Mouse (Mus musculus) hindbrain, embryonic 10.5 days (tissue): ENCODE data around the gene 6030458C11Rik. TPM values are rescaled to one million over a fixed set of nuclear protein-coding genes. Genes with fewer than 3 reads are reported as not detected.
"Not testable (repeated sequence)": the region's sequence is repeated elsewhere in the genome, so short reads cannot be mapped to it uniquely, and the experiment has no call there.

Source experiments
- DNase-seq: peaks from one replicate; pipeline ENCODE4 v3.0.0-alpha.2; 2017; ENCODE audit warnings: low spot score
- H3K27ac ChIP-seq: fragments of 300-500 bp; sonication (generic); 2 replicates; pipeline ENCODE4 v1.5.1; 2016; ENCODE audit warnings: mild to moderate bottlenecking, moderate library complexity
- H3K27me3 ChIP-seq: fragments of 300-500 bp; sonication (generic); 2 replicates; pipeline ENCODE4 v1.6.1; 2016; ENCODE audit warnings: mild to moderate bottlenecking; ENCODE audit not compliant: poor library complexity, insufficient read depth, severe bottlenecking
- H3K36me3 ChIP-seq: fragments of 300-500 bp; sonication (generic); 2 replicates; pipeline ENCODE4 v1.6.1; 2016; ENCODE audit warnings: mild to moderate bottlenecking, moderate library complexity
- H3K4me1 ChIP-seq: fragments of 300-500 bp; sonication (generic); replicated peaks from 2 replicates; pipeline ENCODE4 v1.6.1; 2016; ENCODE audit warnings: mild to moderate bottlenecking
- H3K4me3 ChIP-seq: fragments of 300-500 bp; sonication (generic); 2 replicates; pipeline ENCODE4 v1.5.1; 2016; ENCODE audit warnings: mild to moderate bottlenecking, moderate library complexity
- H3K9me3 ChIP-seq: fragments of 300-500 bp; sonication (generic); 2 replicates; pipeline ENCODE4 v1.6.1; 2016; ENCODE audit warnings: mild to moderate bottlenecking, moderate library complexity
- WGBS: fragments of 180-500 bp; shearing (Covaris S2); methylation state at CpG from one replicate; pipeline ENCODE4 v1.1.7; 2016; 5-methylcytosine and 5-hydroxymethylcytosine counted together
- polyA plus RNA-seq: library from polyadenylated mRNA; unstranded; fragments of >200 nt; fragmentation: Nextera tagmentation; extraction: Ambion mirVana; gene quantifications from 2 replicates; pipeline ENCODE4 v1.2.1, GENCODE M21; 2016

6030458C11Rik gene
- polyA plus RNA-seq, 1 experiment from 2014 or later, result 39.7 TPM

GRCm38 (mm10) chr15:12805071-12805470, 19.4 kb downstream of the 6030458C11Rik start:
- no peaks in the 10 kb centered on the region for H3K4me1 ChIP-seq
- no peak for DNase-seq
- 86% methylated on average over 4 of the region's 4 CpGs for WGBS
- H3K4me3 ChIP-seq, result no peak overlapping the region
- no peak overlapping the region for H3K27ac ChIP-seq
- H3K9me3 ChIP-seq, result no peaks in the 10 kb centered on the region
- H3K36me3 ChIP-seq, result peaks cover 46% of the 10 kb centered on the region
- H3K27me3 ChIP-seq, result no peaks in the 10 kb centered on the region

DNA sequence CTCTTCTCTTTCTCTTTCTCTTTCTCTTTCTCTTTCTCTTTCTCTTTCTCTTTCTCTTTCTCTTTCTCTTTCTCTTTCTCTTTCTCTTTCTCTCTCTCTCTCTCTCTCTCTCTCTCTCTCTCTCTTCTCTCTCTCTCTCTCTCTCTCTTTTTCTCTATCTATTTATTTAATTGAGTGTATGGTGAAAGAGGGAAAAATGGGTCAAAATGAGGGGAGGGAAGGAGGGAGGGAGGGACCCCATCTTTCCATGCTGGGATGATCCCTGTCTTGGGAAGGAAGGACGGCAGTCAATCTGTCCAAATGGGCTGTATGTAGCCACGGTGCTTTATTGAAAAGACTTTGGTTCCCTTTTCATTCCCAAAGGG, 23.3 kb downstream of the 6030458C11Rik start:
- H3K27me3 ChIP-seq, H3K36me3 ChIP-seq, H3K9me3 ChIP-seq, H3K4me1 ChIP-seq, H3K4me3 ChIP-seq, H3K27ac ChIP-seq, DNase-seq: not testable (repeated sequence)
- WGBS, result 78% methylated on average over 2 of the region's 2 CpGs

GRCm38 (mm10) chr15:12800405-12801141, 23.9 kb downstream of the 6030458C11Rik start:
- Histone ChIP-seq H3K27me3 (no peaks in the 10 kb centered on the region), H3K36me3 (peaks cover under 1% of the 10 kb centered on the region; the same call in 1 of the 2 replicates), H3K9me3 (no peaks in the 10 kb centered on the region), H3K27ac (no peak overlapping the region), H3K4me1 (no peaks in the 10 kb centered on the region), H3K4me3 (no peak overlapping the region)
- no peak for DNase-seq
- 60% methylated on average over 15 of the region's 15 CpGs for WGBS

- 92% methylated on average over 6 of the region's 6 CpGs for WGBS
- H3K4me1 ChIP-seq, result no peaks in the 10 kb centered on the region
- H3K36me3 ChIP-seq, result no peaks in the 10 kb centered on the region
- no peak for DNase-seq
- no peak overlapping the region for H3K27ac ChIP-seq
- H3K27me3 ChIP-seq, result no peaks in the 10 kb centered on the region
- no peaks in the 10 kb centered on the region for H3K9me3 ChIP-seq
- no peak overlapping the region for H3K4me3 ChIP-seq
These were observed 26.4 kb downstream of the 6030458C11Rik start for GRCm38 (mm10) chr15:12798043-12798442.

DNA sequence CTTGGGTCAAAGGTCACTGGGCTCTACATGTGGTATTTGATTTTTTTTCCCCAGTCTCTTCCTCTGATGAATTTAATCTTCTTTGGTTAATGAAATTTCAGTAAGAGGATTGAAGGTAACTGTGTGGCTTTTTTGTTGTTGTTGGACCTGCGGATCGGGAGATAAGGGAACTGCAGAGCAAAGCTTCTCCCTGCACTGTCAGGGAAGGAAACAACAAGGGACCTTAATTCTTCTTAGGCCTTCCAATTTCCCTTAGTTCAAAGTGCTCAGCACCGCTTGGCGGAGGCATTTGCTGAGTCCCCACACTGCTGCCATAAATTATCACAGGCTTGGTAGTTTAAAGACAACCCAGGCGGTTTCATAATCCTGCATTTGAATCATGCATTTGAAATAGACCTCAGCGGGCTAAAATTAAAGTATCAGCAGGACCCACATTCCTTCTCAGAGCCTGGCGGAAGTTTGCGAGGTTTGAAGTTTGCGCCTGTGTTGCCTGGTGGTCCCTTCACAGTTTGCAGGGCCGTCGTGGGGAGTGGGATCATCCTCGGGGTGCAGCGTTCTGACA, 28.5 kb downstream of the 6030458C11Rik start:
- Histone ChIP-seq H3K9me3 (no peaks in the 10 kb centered on the region), H3K27ac (no peak overlapping the region), H3K4me3 (no peak overlapping the region), H3K36me3 (no peaks in the 10 kb centered on the region), H3K4me1 (no peaks in the 10 kb centered on the region), H3K27me3 (no peaks in the 10 kb centered on the region)
- WGBS, result 46% methylated on average over 13 of the region's 13 CpGs
- no peak for DNase-seq

GRCm38 (mm10) chr15:12795457-12795894, 29.0 kb downstream of the 6030458C11Rik start:
- Histone ChIP-seq H3K4me3 (no peak overlapping the region), H3K27me3 (no peaks in the 10 kb centered on the region), H3K4me1 (no peaks in the 10 kb centered on the region), H3K9me3 (no peaks in the 10 kb centered on the region), H3K36me3 (no peaks in the 10 kb centered on the region), H3K27ac (no peak overlapping the region)
- WGBS, result 7% methylated on average over 2 of the region's 2 CpGs
- DNase-seq, result peak; percentile 43

GRCm38 (mm10) chr15:12794311-12794710, 30.1 kb downstream of the 6030458C11Rik start:
- no peak for DNase-seq
- no peaks in the 10 kb centered on the region for H3K36me3 ChIP-seq
- H3K27ac ChIP-seq, result no peak overlapping the region
- peaks cover 7% of the 10 kb centered on the region for H3K4me1 ChIP-seq
- no peaks in the 10 kb centered on the region for H3K27me3 ChIP-seq
- WGBS, result 68% methylated on average over 6 of the region's 6 CpGs
- no peak overlapping the region for H3K4me3 ChIP-seq
- H3K9me3 ChIP-seq, result no peaks in the 10 kb centered on the region

GRCm38 (mm10) chr15:12789406-12789867, 35.0 kb downstream of the 6030458C11Rik start:
- 27% methylated on average over 10 of the region's 10 CpGs for WGBS

DNA sequence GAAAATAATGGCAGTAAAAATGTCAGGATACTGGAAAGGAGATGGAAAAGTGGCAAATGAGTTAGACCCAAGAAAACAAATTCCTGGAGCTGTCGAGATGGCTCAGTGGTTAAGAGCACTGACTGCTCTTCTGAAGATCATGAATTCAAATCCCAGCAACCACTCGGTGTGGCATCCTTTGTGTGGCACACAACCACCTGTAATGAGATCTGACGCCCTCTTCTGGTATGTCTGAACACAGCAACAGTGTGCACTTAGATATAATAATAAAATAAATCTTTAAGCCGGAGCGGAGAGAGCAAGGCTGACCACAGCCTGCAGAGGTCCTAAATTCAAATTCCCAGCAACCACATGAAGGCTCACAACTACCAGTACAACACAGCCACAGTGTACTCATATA, 35.9 kb downstream of the 6030458C11Rik start:
- no peaks in the 10 kb centered on the region for H3K9me3 ChIP-seq
- WGBS, result 82% methylated on average over 5 of the region's 5 CpGs
- H3K27me3 ChIP-seq, result no peaks in the 10 kb centered on the region
- no peak overlapping the region for H3K4me3 ChIP-seq
- H3K36me3 ChIP-seq, result no peaks in the 10 kb centered on the region
- H3K4me1 ChIP-seq, result peaks cover 11% of the 10 kb centered on the region
- H3K27ac ChIP-seq, result no peak overlapping the region
- no peak for DNase-seq

More at GRCm38 (mm10) chr15:12789406-12789867, 35.0 kb downstream of the 6030458C11Rik start:
- Histone ChIP-seq H3K27ac (peak overlapping the region; percentile 81), H3K27me3 (no peaks in the 10 kb centered on the region), H3K4me3 (no peak overlapping the region), H3K4me1 (peaks cover 11% of the 10 kb centered on the region), H3K9me3 (no peaks in the 10 kb centered on the region), H3K36me3 (no peaks in the 10 kb centered on the region)
- peak; percentile 49 for DNase-seq

DNA sequence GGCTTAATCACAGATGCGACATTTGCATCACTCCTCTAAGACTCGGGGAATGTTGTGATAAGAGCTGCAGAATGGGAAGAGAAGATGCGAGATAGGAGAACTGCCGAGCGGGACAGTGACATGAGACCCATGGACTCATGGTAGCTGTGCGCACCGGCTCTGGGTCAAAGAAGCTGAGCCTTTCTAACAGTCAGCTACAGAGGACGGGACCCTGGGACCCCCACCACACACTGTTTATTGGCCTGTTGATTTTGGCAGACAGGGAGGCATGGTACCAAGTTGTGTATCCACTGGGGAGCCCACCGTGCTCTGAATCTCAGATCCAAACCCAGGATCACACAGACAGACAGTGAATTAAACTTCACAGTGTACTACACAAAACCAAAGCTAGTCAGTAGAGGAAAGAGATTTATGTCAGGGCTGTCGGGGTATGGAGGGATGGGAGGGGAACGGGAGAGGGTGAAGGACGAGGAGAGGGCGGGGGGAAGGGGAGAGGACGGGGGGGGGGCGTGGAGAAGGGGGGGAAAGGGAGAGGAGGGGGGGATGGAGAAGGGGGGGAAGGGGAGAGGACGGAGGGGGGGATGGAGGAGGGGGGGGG, 42.6 kb downstream of the 6030458C11Rik start:
- 84% methylated on average over 13 of the region's 16 CpGs for WGBS
- Histone ChIP-seq H3K4me3 (no peak overlapping the region), H3K27me3 (no peaks in the 10 kb centered on the region), H3K36me3 (no peaks in the 10 kb centered on the region), H3K27ac (no peak overlapping the region), H3K4me1 (no peaks in the 10 kb centered on the region), H3K9me3 (peaks cover 2% of the 10 kb centered on the region; the same call in 1 of the 2 replicates)
- DNase-seq, result no peak

GRCm38 (mm10) chr15:12781296-12781695, 43.2 kb downstream of the 6030458C11Rik start:
- Histone ChIP-seq H3K36me3 (no peaks in the 10 kb centered on the region), H3K4me1 (no peaks in the 10 kb centered on the region), H3K27me3 (no peaks in the 10 kb centered on the region), H3K4me3 (no peak overlapping the region), H3K27ac (no peak overlapping the region), H3K9me3 (peaks cover 5% of the 10 kb centered on the region; the same call in 1 of the 2 replicates)
- DNase-seq, result no peak
- 90% methylated on average over 6 of the region's 6 CpGs for WGBS

GRCm38 (mm10) chr15:12774149-12774753, 50.2 kb downstream of the 6030458C11Rik start:
- H3K27me3 ChIP-seq, result no peaks in the 10 kb centered on the region
- H3K9me3 ChIP-seq, result peaks cover 8% of the 10 kb centered on the region; the same call in 1 of the 2 replicates

DNA sequence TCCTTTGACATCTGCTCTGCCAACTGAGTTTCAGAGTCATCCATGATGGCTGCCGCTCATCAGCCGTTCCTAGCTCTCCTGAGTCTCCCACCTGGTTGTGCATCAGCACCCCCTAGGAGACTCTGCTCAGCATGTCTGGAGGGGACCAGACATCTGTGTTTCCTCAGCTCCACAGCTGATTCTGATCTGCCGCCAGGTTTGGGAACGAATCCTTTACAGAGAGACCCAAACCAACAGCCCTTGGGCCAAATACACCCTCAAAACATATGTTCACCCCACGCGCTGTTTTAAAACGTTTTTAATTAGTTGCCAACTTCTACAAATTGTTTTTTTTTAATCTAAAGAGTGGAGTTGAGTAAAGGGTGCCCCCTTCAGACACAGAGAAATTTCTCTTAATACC, 53.5 kb downstream of the 6030458C11Rik start:
- no peaks in the 10 kb centered on the region for H3K27me3 ChIP-seq
- H3K4me3 ChIP-seq, result no peak overlapping the region
- no peaks in the 10 kb centered on the region for H3K36me3 ChIP-seq
- DNase-seq, result no peak
- peaks cover 3% of the 10 kb centered on the region; the same call in 1 of the 2 replicates for H3K9me3 ChIP-seq
- no peak overlapping the region for H3K27ac ChIP-seq
- 78% methylated on average over 7 of the region's 7 CpGs for WGBS
- H3K4me1 ChIP-seq, result peaks cover 9% of the 10 kb centered on the region

More at GRCm38 (mm10) chr15:12774149-12774753, 50.2 kb downstream of the 6030458C11Rik start:
- 78% methylated on average over 11 of the region's 11 CpGs for WGBS
- H3K27ac ChIP-seq, result peak overlapping the region; percentile 67
- peaks cover 9% of the 10 kb centered on the region for H3K4me1 ChIP-seq
- no peak for DNase-seq
- no peaks in the 10 kb centered on the region for H3K36me3 ChIP-seq
- H3K4me3 ChIP-seq, result no peak overlapping the region
